In genomic region chr10:41287618-41288017, GRCm38 (mm10) we compare ENCODE assay signal across 19 mouse cellular contexts. TPM values are rescaled to one million over a fixed set of nuclear protein-coding genes. Genes with fewer than 3 reads are reported as not detected.
"Had no signal": no experiment of that assay in that cellular context is flagged by ENCODE, and none has a peak within 500 bp of the region (broad histone marks: within the 10 kb centered on the region; RNA-seq: fewer than 3 reads in every experiment).

No protein-coding gene starts in this region.

- H3K27me3 ChIP-seq: kidney, embryonic 15.5 days; limb, embryonic 12.5 days; limb, embryonic 15.5 days; midbrain, embryonic 12.5 days; midbrain, embryonic 15.5 days; neural tube, embryonic 13.5 days; stomach, embryonic 15.5 days had no signal

- H3K27ac ChIP-seq: kidney, embryonic 15.5 days; limb, embryonic 12.5 days; limb, embryonic 15.5 days; liver, embryonic 14.5 days; macrophage; midbrain, embryonic 12.5 days; midbrain, embryonic 15.5 days; neural tube, embryonic 13.5 days; stomach, embryonic 15.5 days had no signal

- H3K4me2 ChIP-seq: kidney, embryonic 15.5 days; limb, embryonic 12.5 days; limb, embryonic 15.5 days; liver, embryonic 11.5 days; midbrain, embryonic 12.5 days; midbrain, embryonic 15.5 days; neural tube, embryonic 13.5 days; stomach, embryonic 15.5 days had no signal

- H3K4me3 ChIP-seq: kidney, embryonic 15.5 days; limb, embryonic 12.5 days; limb, embryonic 15.5 days; midbrain, embryonic 12.5 days; midbrain, embryonic 15.5 days; neural tube, embryonic 13.5 days; stomach, embryonic 15.5 days had no signal

- H3K9ac ChIP-seq: kidney, embryonic 15.5 days; limb, embryonic 12.5 days; limb, embryonic 15.5 days; liver, embryonic 14.5 days; liver, postnatal 0 days; midbrain, embryonic 12.5 days; midbrain, embryonic 15.5 days; neural tube, embryonic 13.5 days; stomach, embryonic 15.5 days had no signal

- H3K36me3 ChIP-seq: kidney, embryonic 15.5 days; limb, embryonic 12.5 days; limb, embryonic 15.5 days; midbrain, embryonic 15.5 days; stomach, embryonic 15.5 days had no signal

- H3K9me3 ChIP-seq: kidney, embryonic 15.5 days; limb, embryonic 12.5 days; limb, embryonic 15.5 days; midbrain, embryonic 12.5 days; midbrain, embryonic 15.5 days; neural tube, embryonic 13.5 days; stomach, embryonic 15.5 days had no signal

- DNase-seq: kidney, adult 8-10 months; kidney, postnatal 10 days; kidney, postnatal 36 days; left cerebral cortex, postnatal 4 days; liver, postnatal 0 days; retina, postnatal 1 day; right cerebral cortex, postnatal 25 days; spleen, adult 18-20 months; thymus, postnatal 25 days had no signal

- ATAC-seq: liver, postnatal 0 days had no signal

RNA-seq across cellular contexts. Expression of gene Ak9, which starts 16.2 kb away (rescaled TPM):
- polyA plus RNA-seq: limb, embryonic 15.5 days; liver, embryonic 11.5 days; liver, embryonic 14.5 days; liver, postnatal 0 days; midbrain, embryonic 12.5 days had no signal
